Mouse (Mus musculus) neural tube, postnatal 0 days (tissue): ENCODE results near the gene Srm. TPM values are rescaled to one million over a fixed set of nuclear protein-coding genes. Genes with fewer than 3 reads are reported as not detected.

Experiments used
- polyA plus RNA-seq: library from polyadenylated mRNA; unstranded; fragments of >200 nt; fragmentation: Nextera tagmentation; extraction: Ambion mirVana; gene quantifications from 2 replicates; pipeline ENCODE4 v1.2.1, GENCODE M21; 2015

Gene Srm
- polyA plus RNA-seq: 190 and 192 TPM in 2 replicates

GRCm38 (mm10) chr4:148591171-148591630 is at the start of gene Srm:
Gene Srm, plus strand, starts transcription at chr4:148591503.

GRCm38 (mm10) chr4:148558297-148559000 is 32.9 kb upstream of the Srm start, which contains the start of gene Exosc10:
Gene Exosc10, plus strand, starts transcription at chr4:148558429.

GRCm38 (mm10) chr4:148602357-148603120 is 11.2 kb downstream of the Srm start, which contains the start of gene Masp2:
Gene Masp2, plus strand, starts transcription at chr4:148602554.

GRCm38 (mm10) chr4:148626623-148627185 is 35.4 kb downstream of the Srm start, which contains the start of gene Tardbp:
Gene Tardbp, minus strand, starts transcription at chr4:148627019.

GRCm38 (mm10) chr4:148643291-148644156 is 52.2 kb downstream of the Srm start, which contains the start of gene Gm572:
Gene Gm572, plus strand, starts transcription at chr4:148643317.

Other genes with a start within 250 kb of the Srm start
- gene Ubiad1, start 146.7 kb upstream of the Srm start, polyA plus RNA-seq: 12.6 and 13.9 TPM in 2 replicates
- 21.6 and 22.2 TPM in 2 replicates for gene Mtor, start 142.9 kb upstream of the Srm start, polyA plus RNA-seq
- gene Angptl7, start 91.0 kb upstream of the Srm start, polyA plus RNA-seq: 0.27 and 0.37 TPM in 2 replicates
- 55.3 and 63.4 TPM in 2 replicates for gene Exosc10, start 33.1 kb upstream of the Srm start, polyA plus RNA-seq
- gene Masp2, start 11.1 kb downstream of the Srm start, polyA plus RNA-seq: 0.37 and 0.73 TPM in 2 replicates
- 109 TPM in 2 replicates for gene Tardbp, start 35.5 kb downstream of the Srm start, polyA plus RNA-seq
- gene Gm572, start 51.8 kb downstream of the Srm start, polyA plus RNA-seq: not detected in 2 replicates
- 7.8 and 8.5 TPM in 2 replicates for gene Casz1, start 212.9 kb downstream of the Srm start, polyA plus RNA-seq